Mouse (Mus musculus): ENCODE measurements around the gene Zeb2.
A peak's percentile ranks its signal among the peaks of the same experiment; 100 is the strongest.

The Zeb2 gene

GRCm38 (mm10) chr2:45117087-45117561 lies at the start of gene Zeb2:
Gene Zeb2, minus strand, starts transcription at chr2:45117395.
- DNase-seq (ENCODE audit: low spot score in 2 of 2) = peak; percentile 78 to 82

GRCm38 (mm10) chr2:45158785-45159184 lies 41.6 kb upstream of the Zeb2 start:
- DNase-seq (ENCODE audit: low spot score in 2 of 2) = no peak

DNA sequence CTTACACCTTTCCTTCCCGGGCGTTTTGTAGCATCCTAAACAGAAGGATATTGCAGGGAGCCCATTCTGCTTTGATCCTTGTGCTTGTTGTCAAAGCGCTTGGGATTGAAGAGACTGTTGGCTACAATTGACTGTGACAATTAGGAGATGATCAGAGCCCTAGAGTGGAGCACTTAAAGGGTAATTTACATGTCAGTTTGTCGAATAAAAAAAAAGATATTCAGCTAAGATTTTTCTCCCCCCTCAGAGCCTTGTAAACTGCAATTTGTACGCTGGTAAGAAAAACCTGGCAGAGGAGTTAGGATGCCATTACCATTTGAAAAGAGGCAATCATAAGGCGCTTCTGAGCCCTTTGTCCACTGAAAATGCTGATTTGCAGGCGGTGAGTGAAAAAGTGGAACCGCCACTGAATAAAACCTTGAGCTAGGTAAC lies 41.2 kb upstream of the Zeb2 start:
- no peak for DNase-seq (ENCODE audit: low spot score in 2 of 2)

DNA sequence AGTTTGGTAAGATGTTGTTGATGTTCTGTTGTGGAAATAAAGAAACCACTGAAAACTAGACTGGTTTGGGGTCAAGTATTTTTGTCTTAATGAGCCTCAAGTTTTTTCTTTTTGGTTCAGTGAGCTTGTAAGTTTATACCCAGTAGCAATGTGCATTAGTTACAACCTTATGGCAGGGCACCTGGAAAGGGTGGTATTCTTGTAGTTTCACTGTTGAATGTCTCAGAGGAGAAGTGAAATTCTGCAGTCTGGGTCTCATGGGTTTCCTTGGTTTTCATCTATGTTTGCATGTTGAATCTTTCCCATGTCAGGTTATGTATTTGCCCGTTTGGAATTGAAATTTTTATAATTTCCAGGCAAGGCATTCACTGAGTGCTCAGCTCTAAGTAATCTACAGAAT lies 36.1 kb upstream of the Zeb2 start:
- no peak for DNase-seq (ENCODE audit: low spot score in 2 of 2)

- no peak for DNase-seq (ENCODE audit: low spot score in 2 of 2)
Measured at GRCm38 (mm10) chr2:45143162-45143561, 26.0 kb upstream of the Zeb2 start.

GRCm38 (mm10) chr2:45138906-45139305 lies 21.7 kb upstream of the Zeb2 start:
- no peak for DNase-seq (ENCODE audit: low spot score in 2 of 2)

DNA sequence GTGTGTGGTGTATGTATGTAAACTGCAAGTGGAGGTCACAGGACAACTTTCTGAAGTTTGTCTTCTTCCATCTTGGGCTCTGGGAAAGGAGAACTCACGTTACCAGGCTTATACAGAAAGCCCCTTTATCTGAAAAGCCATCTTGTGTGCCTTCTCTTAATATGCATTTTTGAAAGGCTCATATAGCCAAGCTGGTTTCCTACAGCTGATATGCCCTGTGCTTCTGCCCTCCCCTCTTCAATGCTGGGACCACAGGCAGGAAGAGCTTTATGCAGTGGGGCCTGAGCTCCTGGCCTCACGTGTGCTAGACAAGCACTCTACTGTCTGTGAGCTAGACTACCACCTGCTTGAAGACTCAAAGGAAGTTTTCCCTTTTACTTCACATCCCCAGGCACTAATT lies 19.6 kb upstream of the Zeb2 start:
- DNase-seq (ENCODE audit: low spot score in 2 of 2) = no peak

- DNase-seq (ENCODE audit: low spot score in 2 of 2) = no peak
Measured at GRCm38 (mm10) chr2:45133225-45133624, 16.0 kb upstream of the Zeb2 start.

GRCm38 (mm10) chr2:45130461-45131156 lies 13.4 kb upstream of the Zeb2 start:
- peak; percentile 17 to 29 for DNase-seq (ENCODE audit: low spot score in 2 of 2)

GRCm38 (mm10) chr2:45129556-45129955 lies 12.4 kb upstream of the Zeb2 start:
- DNase-seq (ENCODE audit: low spot score in 2 of 2) = no peak

GRCm38 (mm10) chr2:45128696-45129095 lies 11.5 kb upstream of the Zeb2 start:
- DNase-seq (ENCODE audit: low spot score in 2 of 2) = no peak

DNA sequence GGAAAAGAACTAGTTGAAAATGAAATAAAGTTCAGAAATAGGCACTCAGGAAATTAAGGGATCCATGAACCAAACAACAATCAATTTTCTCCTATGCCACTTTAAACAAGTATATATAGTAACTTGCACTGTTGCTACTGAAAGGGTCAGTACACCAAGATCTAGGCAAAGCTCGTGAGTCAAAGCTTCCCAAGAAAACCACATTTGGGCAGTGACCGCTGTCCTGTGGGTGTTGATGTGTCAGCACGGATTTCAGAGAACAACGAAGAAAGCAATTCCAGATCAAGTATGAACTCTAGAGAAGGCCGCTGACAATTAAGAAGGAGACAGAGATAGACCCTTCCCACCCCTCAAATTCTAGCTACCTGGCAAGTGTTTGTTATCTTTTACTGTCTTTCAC lies 9.2 kb upstream of the Zeb2 start:
- no peak for DNase-seq (ENCODE audit: low spot score in 2 of 2)

- DNase-seq (ENCODE audit: low spot score in 2 of 2) = no peak
Measured at GRCm38 (mm10) chr2:45125181-45125580, 8.0 kb upstream of the Zeb2 start.

DNA sequence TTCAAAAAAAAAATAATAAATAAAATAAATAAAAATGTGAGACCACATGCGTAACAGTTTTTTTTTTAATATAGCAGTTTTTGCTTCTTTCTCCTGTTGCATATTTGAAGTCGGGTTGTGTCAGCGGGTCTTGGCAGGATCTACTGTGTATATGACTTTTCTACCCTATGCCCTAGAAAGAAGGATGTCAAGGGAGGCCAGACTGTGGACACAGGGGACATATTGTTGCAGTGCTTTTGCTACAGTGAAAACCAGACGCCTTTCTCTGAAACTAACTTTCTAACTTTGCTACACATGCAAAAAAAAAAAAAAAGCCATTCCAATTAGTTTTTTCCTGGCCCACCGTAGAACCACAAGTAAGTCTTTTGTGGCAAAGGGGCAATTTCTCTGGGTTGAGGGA lies 6.3 kb upstream of the Zeb2 start:
- no peak for DNase-seq (ENCODE audit: low spot score in 2 of 2)

DNA sequence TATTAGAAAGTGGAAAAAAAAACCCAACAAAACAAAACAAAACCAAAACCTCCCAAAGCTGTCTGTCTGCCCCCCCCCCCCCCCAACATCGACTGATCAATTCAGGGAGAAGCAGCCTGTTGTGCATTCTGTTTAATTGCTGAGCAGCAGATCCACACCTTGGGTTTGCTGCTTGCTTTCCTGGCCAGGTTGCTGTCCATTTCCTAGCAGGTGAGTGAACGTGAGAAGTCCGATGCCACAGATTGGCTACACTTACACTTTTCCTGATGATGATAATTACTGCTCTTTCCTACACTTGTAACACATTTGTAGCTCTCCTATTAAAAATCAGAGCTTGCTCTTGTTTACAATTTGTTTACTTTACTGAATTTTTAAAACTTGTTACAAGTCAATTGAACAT lies 926 bp upstream of the Zeb2 start:
- DNase-seq (ENCODE audit: low spot score in 2 of 2) = no peak

- DNase-seq (ENCODE audit: low spot score in 2 of 2) = no peak
Measured at GRCm38 (mm10) chr2:45117592-45117991, 397 bp upstream of the Zeb2 start.

GRCm38 (mm10) chr2:45116531-45117024 lies 617 bp downstream of the Zeb2 start:
- peak in 1 of 2 experiments; percentile 42 for DNase-seq (ENCODE audit: low spot score in 2 of 2)

DNA sequence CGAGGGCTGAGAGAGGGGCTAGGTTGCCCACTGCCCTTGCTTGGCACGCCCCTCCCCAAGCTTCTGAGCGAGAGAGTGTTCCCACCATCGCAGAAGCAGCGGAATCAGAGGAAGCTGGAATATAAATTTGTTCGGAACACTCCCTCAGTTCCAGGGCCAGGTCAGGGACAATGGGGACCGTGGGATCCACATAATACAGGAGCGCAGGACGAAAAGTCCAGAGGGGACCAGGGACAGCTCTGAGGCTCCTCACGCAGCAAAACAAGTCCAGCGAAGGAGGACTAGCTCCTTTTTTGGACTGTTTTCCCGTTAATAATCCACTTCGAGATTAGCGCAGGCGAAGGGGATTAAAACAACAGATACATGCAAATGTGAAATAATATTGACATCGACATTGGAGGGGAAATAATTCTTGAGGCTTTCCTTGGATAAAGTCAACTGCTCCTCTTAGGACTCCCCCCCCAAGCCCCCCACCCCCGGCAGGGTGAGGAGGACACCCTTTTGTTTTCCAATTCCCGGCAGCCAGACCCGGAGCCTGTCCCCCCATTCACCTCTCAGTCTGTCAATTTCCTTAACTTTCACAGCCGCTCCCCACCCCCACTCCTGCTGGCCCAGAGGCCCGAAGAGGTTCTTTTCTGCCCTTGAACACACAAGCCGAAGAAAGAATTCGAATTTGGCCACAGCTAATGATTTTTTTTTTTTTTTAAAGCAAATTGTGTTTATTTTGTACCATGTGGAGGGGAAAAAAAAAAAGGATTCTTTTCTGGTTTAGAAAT lies 1.3 kb downstream of the Zeb2 start:
- peak; percentile 59 to 64 for DNase-seq (ENCODE audit: low spot score in 2 of 2)

DNA sequence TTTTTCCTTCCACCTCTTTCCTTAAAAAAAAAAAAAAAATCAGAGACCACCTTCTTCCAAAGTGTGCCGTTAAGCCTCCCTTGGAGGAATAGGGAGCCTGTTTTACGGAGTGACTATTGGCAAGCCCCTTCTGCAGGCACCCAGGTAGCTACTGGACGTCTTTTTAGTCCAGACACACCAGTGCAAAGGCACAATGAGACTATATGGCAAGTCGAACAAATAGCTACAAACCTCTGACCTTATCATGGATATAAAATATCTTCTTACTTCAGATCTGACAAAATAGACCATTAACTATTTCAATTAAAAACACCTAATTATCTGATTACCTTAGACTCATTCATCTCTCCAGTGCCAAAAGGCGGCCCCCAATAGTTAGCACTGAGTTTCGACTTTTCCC lies 2.0 kb downstream of the Zeb2 start:
- no peak for DNase-seq (ENCODE audit: low spot score in 2 of 2)

- no peak for DNase-seq (ENCODE audit: low spot score in 2 of 2)
Measured at GRCm38 (mm10) chr2:45114596-45114995, 2.6 kb downstream of the Zeb2 start.

- DNase-seq (ENCODE audit: low spot score in 2 of 2) = peak in 1 of 2 experiments; percentile 61
Measured at GRCm38 (mm10) chr2:45113912-45114311, 3.3 kb downstream of the Zeb2 start.

- peak; percentile 75 to 77 for DNase-seq (ENCODE audit: low spot score in 2 of 2)
Measured at GRCm38 (mm10) chr2:45112891-45113683, 4.1 kb downstream of the Zeb2 start.
